Mouse (Mus musculus) R1 (cell line): ENCODE measurements around the gene Glod4.

Experiments used
- DNase-seq: peaks from one replicate; pipeline ENCODE4 v3.0.0-alpha.2; 2018; ENCODE audit warnings: low read depth, low spot score

Glod4 gene

DNA sequence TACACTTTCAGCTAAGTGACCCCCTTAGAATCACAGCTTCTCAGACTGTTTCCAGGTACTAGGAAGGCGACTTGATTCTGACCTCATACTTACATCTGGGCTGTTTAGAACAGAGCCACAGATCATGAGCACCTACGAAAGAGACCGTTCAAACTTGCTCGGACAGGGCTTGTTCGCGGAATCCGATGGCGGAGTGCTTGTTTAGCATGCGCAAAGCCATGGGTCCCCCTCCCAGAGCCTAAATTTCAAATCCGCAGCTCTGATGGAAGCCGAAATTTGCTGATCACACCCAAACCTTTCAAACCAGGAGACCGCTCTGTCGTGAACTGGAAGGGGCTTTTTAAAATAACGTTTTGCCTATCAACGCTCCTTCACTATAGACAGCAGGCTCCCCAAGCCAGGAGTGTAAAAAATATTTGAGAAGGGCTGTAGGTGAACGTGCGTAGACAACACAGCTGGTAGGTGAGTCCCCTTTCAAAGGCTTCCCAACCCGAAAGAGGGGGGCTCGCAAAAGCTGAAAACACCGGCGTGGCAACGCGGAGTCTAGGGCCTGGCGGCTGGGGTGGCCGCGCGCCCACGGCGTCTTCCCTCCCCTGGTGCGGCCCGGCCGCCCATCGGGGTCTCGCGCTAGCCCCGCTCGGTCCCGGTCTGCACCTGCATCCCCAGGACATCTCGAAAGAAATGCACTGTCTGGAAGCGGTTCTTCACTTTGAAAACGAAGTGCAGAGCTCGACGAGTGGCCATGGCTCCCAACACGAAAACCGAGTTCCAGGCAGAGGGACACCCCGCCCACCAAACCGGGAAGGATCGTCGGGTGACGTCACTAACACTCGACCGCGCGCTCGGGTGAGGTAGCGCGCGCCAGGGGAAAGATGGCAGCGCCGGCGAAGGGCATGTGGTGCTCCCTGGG is at the start of gene Glod4, which contains the start of gene Mrm3:
Gene Glod4 (minus strand): TSS at position 825 of the 910 bp plus-strand sequence.
Gene Mrm3 (plus strand): TSS at position 815 of the 910 bp plus-strand sequence.
- peak; percentile 91 for DNase-seq

- no peak for DNase-seq
Observed at GRCm38 (mm10) chr11:76292831-76293230, 49.3 kb upstream of the Glod4 start.

DNA sequence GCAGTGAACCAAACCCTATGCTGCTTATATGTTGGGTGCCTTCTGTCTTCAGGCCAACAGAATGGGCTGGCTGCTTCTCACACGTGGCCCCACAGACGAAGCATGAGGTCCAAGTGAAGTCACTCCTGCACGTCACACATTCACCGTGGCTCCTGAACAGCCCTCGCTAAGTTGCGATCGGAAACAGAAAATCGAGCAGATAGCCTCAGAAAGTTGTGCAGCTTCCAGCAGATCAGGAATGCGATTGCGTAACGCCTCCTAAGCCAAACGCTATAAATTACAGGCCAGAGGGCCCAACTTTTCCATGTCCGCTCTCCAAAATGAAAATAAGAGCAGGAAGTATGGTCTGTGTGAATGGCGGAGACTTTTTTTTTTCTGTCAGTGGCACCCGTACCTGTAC is 48.9 kb upstream of the Glod4 start:
- no peak for DNase-seq

GRCm38 (mm10) chr11:76291960-76292359 is 48.4 kb upstream of the Glod4 start:
- no peak for DNase-seq

DNA sequence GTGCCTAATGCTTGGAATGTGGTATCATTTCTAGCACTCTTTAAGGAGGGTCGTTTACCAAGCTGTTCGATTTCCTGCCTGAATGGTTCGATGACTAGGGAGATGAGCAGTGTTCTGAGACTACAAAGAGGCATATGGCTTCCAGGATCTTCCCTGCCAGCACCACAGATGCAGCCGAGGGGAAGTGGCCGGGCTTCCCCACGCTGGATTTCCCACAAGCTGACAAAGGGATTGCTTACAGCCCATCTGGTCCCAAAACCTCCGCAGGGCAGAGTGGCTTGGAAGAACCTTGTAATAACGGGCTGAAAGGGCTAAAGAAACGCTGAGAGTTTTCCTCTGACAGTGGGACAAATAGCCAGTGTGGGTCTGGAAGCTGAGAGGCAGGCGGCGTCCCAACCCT is 46.8 kb upstream of the Glod4 start:
- no peak for DNase-seq

- DNase-seq = no peak
Observed at GRCm38 (mm10) chr11:76288645-76289044, 45.1 kb upstream of the Glod4 start.

DNA sequence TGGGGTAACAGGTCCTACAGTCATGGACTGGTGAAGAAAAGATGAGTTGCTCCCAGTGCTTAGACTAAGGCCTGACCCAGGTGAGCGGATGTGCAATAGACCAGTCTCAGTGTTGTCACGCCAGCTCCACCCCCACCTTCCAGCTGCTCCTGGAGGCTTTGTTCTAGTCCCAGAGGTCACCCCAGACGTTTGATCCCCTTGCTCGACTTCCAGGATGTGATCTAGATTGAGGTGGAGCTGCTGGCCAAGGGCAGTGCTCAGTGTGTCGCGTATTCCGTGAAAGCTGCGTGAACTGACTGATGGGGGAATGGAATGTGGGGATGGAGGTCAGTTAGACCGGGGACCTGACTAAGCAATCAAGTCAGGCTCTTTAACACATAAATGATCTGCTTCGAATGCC is 43.8 kb upstream of the Glod4 start:
- peak; percentile 94 for DNase-seq

- DNase-seq = no peak
Observed at GRCm38 (mm10) chr11:76286534-76287126, 43.1 kb upstream of the Glod4 start.

DNA sequence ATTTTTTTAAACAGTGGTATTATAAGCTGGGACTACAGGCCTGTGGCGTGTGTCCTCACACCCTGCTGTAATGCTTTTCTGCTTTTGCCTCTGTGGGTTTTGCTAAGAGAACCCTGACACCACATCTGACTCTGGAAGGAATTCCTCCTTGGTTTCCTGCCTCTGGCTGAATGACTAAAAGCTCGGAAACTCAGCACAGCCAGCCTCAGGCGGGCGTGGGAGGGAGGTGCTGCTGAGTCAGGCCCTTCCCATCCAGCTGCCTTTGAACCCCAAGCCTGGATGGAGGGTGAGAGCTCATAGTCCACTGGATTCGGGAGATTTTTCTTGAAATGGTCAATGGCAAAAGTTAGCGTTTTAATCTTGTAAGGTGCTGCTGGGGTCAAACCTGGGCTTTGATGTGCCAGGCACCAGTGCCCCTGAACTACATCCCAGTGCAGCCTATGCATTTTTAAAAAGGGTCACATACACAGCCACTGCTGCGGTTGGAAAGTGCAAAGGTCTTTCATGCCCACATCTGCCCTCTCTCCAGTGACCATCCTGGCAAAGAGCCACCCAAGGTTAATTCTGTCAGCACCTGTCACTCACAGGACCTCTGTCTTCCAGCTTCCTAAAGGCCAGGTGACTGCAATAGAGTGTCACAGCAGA is 42.0 kb upstream of the Glod4 start:
- DNase-seq = peak; percentile 51

- DNase-seq = no peak
Observed at GRCm38 (mm10) chr11:76283841-76284240, 40.3 kb upstream of the Glod4 start.

- no peak for DNase-seq
Observed at GRCm38 (mm10) chr11:76279971-76280370, 36.4 kb upstream of the Glod4 start.

DNA sequence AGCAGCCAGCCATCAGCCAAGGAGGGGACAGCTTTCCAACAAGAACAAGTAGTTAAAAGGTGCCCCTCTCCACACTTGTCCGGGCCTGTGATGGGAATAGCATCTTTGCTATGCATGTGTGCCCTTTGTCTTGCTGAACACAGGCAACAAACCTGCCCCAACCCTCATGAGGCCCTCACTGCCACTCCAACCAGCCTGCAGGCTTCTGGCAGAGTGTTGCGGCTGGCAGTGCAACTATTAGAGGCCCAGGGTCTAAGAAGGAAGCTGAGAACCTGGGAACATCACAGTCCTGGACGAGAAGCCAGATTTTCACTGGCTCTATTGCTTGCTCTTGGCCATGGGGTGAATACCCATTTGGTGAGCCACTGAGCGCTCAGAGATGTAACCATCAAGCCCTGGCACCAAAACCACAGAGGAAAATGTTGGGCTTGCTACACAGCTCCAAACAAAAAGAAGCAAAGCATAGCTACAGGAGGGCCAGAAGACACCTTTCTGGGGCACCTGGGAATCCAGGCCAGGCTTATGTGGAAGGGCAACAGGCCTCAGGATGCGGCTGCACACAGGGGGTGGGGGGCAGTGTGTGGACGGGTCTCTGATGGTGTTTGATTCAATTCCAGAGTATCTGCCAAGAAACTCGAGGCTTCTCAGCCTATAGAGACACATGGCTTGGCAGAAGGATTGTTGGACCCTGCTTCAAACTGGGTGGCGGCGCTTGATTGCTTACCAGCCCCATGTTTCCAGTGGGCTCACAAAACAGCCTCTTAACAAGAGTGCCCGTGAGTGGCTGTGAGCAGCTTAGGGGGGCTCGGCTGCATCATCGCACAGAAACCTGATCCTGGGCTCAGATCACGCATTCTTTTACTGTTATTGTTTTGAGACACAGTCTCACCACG is 35.7 kb upstream of the Glod4 start:
- DNase-seq = no peak

GRCm38 (mm10) chr11:76272440-76272839 is 28.9 kb upstream of the Glod4 start:
- DNase-seq = peak; percentile 59

GRCm38 (mm10) chr11:76268521-76269065 is 25.1 kb upstream of the Glod4 start:
- DNase-seq = peak; percentile 41

DNA sequence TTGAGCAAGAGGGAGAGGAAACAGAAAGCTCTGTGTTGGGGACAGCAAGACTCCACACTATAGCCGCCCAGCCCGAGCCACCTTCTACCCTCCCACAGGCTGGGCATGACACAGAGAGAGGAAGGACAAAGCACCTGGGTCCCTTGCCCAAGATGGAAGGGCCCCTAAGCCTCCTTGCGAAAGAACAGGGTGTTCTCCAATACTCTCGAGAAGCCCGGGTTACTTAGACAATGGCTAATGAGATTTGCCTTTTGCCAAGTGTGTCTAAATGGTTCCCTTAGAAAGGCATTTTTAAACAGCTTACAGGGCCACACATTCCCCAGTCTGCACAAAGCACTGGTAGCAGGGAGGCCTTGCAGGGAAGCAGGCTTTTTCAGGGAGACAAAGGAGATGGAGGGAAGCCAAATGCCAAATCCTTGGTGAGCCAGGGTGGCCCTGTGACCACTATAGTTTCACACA is 24.5 kb upstream of the Glod4 start:
- DNase-seq = no peak

DNA sequence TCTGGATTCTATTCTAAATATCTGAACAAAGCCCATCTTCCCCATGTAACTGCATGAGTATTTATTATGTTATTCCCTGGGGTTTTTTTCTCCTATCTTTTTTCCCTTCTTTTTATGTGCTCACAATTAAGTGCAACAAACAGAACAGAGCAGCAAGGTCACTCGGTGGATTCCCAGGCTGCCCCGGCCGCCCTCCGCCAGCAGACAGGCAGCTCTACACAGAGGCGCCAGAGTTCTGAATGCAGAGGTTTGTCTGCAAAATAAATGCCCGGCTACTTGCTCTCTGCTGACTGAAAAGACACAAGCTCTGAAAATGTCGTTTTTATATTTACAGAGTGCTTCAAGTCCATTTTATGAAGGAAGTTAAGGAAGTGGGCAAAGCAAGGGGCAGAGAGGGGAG is 24.0 kb upstream of the Glod4 start:
- DNase-seq = no peak

DNA sequence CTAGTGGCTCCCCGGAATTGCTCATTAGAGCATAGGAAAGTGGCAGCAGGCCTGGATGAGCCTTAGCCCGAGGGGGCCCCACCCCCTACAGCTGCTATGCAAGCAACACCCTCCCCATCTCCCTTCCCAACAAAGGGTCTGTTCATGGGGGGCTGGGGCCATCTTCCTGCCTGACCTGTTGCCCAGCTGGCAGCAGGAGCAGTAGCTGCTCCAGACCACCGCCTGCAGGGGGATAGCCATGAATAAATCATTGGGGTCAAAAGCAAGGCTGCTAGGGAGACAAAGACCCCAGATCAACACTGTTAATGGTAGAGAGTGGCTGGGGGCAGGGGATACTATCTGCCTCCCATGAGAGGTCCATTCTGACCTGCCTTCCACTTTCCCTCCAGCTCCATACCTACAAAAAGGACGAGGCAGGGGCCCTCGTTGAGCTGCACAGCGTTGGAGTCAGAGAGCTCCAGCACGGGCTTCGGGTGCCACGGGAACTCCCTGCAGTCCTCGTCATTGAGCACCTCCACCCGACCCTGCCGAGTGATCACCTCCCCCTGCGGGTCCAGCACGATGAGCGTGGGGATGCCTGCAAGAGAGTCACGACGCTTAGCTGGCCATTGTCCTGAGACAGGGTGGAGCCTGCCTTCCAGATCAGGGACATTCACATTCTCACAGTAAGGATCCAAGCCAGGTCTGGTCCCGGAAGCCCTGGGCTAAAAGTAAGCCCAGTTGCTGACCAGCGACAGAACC is 19.3 kb upstream of the Glod4 start:
- peak; percentile 23 for DNase-seq

- DNase-seq = no peak
Observed at GRCm38 (mm10) chr11:76261224-76261623, 17.7 kb upstream of the Glod4 start.

GRCm38 (mm10) chr11:76260208-76261050 is 16.9 kb upstream of the Glod4 start:
- DNase-seq = peak; percentile 28
